Mouse (Mus musculus) MEL-GATA-1-ER (cell line): ENCODE measurements around the gene Myo1f.

Experiments used
- DNase-seq: peaks from one replicate; pipeline ENCODE4 v3.0.0-alpha.2; 2012; ENCODE audit warnings: low read depth; ENCODE audit errors: extremely low read depth

Gene Myo1f

DNA sequence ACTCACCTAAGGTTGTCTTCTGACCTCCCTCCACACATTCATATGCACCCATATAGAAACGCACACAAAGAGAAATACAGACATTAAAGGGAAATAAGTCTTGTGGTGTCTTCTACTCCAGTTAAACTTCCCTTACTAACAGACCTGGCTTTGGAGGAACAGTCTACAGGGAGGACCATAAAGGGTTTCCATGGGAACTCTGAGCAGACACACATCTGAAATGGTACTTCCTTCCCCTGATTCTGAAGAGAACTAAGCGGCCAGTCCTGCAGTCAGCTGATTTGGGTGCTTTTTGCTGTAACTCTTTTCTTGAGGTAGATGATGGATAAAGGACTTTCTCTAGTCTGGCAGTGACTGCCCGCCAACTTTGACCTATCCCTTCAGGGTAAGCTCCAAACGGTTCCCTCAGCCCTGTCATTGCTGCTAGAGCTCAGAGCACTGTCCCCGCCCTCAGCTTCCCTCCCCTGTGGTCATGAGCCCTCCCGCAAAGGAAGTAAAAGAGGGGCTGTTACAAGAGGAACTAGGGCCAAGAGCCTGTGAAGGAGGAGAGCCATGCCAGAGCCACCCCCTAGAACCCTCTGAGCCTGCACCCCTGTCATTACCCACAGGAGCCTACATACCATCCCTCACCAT is at the start of gene Myo1f:
TSS of gene Myo1f (plus strand) at position 485 of the 633 bp plus-strand sequence.
- peak; percentile 63 for DNase-seq

- no peak for DNase-seq
Measured at GRCm38 (mm10) chr17:33508386-33508785, 47.1 kb upstream of the Myo1f start.

DNA sequence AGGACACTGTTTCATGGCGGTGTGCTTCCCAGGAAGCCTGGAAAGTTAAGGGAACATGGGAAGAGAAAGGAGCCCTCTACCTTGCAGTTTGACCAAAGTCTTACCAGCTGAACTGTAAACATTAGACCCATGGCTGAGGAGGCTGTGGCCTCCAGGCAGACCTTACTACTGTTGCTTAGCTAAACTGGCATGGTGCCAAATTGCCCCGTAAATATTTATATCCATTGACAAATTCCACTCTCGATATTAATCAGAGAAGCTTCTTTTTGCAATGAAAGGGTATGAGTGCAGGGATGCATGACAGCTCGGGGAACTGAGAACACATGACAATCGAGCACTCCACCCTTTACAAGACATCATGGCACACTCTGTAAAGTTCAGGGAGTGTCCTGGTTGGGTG is 45.3 kb upstream of the Myo1f start:
- no peak for DNase-seq

- no peak for DNase-seq
Measured at GRCm38 (mm10) chr17:33512441-33513415, 42.8 kb upstream of the Myo1f start.

- peak; percentile 45 for DNase-seq
Measured at GRCm38 (mm10) chr17:33513874-33514273, 41.6 kb upstream of the Myo1f start.

GRCm38 (mm10) chr17:33520366-33520765 is 35.1 kb upstream of the Myo1f start:
- no peak for DNase-seq

DNA sequence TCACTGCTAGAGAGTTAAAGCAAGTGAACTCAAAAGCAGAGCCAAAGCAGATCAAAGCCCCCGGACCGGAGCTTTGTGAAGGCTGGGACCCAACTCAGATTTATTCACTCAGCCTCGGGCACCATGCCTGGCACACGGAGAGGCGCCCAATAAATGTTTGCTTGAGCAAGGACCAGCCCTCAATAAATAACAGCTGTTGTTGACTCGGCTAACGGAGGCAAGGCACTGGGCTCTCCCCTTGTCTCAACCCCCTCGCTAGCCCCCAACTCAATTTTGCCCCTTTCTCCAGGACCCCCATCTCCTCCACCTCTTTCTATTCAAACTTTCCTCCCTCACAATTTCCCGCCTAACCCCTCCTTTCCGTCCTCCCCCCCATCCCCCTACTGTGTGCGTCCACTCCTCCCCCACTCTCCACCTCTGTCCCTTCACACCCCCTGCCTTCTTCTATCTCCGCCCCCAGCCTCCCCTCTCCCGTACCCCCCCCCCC is 32.0 kb upstream of the Myo1f start:
- no peak for DNase-seq

DNA sequence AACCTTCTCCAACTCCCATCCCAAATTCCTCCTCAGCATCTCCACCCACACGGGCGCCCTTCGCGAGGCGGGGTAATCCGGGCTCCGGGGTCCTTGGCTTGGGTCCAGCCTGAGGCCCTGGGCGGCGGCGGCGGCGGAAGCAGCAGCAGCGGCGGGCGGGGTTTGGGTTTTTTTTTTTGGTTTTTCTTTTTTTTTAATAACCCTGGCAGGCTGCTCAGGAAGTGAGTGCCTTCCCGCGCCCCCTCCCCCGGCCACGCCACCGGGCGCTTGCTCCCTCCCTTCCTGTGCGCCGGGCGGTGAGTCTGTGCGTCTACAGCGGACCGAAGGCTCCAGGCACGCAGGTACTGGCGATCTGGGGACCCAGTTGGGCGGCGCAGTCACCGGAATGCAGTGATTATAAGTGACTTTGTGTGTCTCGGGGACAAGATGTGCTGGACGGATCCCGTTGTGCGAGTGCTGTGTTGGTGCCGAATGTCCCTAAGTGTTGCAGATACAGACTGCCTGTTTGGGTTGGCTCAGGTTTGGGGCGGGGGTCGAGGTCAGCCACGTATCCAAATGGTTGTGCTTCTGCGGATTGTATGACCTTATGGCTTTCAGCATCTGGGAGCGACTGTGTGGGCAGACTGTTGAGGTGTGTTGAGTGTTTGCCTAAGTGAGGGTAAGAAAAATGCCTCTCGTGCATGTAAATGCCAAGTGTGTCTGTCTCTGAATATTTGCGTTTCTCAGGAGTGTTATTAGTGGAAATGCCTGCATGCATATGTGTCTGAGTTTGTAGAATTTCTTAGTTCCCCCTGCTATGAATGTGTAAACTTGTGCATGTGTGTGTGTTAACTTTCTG is 31.4 kb upstream of the Myo1f start, which contains the start of gene Adamts10:
TSS of gene Adamts10 (plus strand) at position 287 of the 838 bp plus-strand sequence.
- peak; percentile 26 for DNase-seq

GRCm38 (mm10) chr17:33524806-33525373 is 30.6 kb upstream of the Myo1f start:
- DNase-seq = no peak

- no peak for DNase-seq
Measured at GRCm38 (mm10) chr17:33526506-33526905, 29.0 kb upstream of the Myo1f start.

DNA sequence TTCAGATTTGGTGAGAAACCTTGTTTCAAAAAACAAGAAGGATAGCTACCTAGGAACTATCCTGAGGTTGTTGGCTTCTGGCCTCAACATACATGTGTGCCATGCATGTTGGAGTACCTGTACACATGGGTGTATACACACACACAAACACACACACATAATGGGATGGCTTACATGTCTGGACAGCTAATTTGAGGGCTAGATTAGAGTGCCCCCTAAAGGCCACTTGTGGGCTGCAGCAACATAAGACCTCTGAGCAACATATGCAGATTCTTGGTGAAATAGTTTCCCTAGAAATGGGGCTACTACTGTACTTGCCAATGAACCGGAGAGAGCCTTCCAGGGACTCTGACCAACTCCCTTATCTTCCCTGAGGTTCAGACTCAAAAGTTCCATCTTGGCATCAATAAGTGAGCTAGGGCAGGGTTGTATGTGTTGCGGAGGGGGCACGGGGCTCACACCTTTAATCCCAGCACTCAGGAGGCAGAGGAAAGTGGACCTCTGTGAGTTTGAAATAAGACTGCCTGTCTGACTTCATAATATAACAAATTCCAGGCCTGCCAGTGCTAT is 16.3 kb upstream of the Myo1f start:
- no peak for DNase-seq

DNA sequence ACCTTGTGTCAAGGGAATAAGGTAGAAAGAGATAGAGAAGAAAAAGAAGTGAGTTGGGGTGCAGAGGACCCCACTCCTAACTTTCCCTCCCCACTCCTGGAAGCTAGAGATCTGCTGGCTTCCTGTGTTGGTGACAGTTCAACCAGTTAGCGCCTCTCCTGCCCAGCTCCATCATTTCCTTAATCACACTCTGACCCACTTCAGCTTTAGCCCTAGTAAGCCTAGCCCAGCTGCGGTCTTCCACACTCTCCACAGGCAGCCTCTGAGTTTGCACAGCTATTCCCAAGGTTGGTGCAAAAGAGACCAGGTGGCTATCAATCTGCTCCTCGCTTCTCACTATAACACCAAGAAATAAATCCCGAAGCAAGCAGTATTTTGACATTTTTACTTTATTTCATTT is 15.6 kb upstream of the Myo1f start:
- DNase-seq = no peak

GRCm38 (mm10) chr17:33549212-33549611 is 6.3 kb upstream of the Myo1f start:
- DNase-seq = no peak

- no peak for DNase-seq
Measured at GRCm38 (mm10) chr17:33550388-33550787, 5.1 kb upstream of the Myo1f start.

- no peak for DNase-seq
Measured at GRCm38 (mm10) chr17:33552113-33552512, 3.4 kb upstream of the Myo1f start.

- no peak for DNase-seq
Measured at GRCm38 (mm10) chr17:33552964-33553363, 2.5 kb upstream of the Myo1f start.

GRCm38 (mm10) chr17:33554536-33554935 is 971 bp upstream of the Myo1f start:
- no peak for DNase-seq

DNA sequence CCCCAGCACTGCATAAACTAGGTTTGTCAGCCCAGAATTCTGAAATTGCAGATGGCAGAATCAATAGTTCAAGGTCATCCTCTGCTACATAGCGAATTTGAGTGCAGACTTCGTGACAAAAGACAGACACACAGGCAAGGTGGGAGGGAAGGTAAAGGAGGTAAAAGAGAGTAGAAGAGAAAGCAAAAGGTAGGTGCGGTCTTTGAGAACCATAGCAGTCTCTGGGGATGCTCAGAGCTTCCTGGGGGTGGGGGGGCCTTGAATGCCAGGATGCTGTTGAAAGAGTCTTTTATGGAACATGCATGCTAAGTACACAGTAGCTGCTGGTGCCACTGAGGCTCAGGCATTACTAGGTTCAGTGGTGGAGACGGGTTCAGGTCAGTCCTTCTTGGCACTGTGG is 2.4 kb downstream of the Myo1f start:
- no peak for DNase-seq

DNA sequence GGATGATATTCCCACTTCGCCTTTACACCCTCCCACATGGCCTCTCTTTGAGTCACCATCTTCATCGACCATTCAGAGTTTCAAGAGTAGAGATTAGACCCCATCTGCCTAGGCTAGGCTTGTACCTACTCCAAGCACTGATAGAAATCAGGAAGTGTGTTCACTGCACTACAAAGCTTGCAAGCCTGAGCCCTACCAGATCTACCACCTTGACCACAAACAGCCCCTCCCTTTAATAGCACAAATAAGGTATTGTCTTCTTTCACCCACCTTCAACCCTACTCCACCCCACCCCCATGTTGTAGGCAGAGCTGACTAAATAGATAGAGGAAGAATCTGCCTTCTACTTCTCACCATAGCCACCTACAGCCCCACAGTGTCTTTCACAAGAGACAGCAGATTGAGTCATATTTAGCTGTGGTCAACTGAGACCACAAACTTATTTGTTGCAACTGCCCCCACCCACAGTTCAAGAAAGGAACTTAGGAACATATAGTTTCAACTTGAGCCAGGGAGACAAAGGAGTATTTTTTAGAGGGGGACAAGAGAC is 8.1 kb downstream of the Myo1f start:
- DNase-seq = no peak

- DNase-seq = no peak
Measured at GRCm38 (mm10) chr17:33564599-33564998, 9.1 kb downstream of the Myo1f start.
